Mouse (Mus musculus) kidney, postnatal 10 days (tissue): ENCODE measurements around the gene Dnhd1.
"Not testable (repeated sequence)": the region's sequence is repeated elsewhere in the genome, so short reads cannot be mapped to it uniquely, and the experiment has no call there.

ENCODE experiments used
- DNase-seq: peaks from one replicate; pipeline ENCODE4 v3.0.0; 2021; ENCODE audit warnings: mixed read lengths

The Dnhd1 gene

DNA sequence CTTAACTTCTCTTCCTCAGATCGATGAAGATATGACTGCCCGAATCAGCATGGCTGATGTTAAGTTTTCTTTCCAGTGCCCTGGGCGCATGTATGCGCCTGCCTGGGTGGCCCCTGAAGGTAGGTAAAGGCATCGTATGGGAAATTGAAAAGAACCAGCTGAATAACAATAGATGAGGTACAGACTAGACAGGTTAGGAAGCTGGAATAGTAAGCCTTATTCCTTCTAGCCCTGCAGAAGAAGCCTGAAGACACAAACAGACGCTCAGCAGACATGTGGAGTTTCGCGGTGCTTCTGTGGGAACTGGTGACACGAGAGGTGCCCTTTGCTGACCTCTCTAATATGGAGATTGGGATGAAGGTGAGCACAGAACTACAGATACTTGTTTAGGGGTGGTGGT lies 91.4 kb downstream of the Dnhd1 start:
- DNase-seq = no peak

DNA sequence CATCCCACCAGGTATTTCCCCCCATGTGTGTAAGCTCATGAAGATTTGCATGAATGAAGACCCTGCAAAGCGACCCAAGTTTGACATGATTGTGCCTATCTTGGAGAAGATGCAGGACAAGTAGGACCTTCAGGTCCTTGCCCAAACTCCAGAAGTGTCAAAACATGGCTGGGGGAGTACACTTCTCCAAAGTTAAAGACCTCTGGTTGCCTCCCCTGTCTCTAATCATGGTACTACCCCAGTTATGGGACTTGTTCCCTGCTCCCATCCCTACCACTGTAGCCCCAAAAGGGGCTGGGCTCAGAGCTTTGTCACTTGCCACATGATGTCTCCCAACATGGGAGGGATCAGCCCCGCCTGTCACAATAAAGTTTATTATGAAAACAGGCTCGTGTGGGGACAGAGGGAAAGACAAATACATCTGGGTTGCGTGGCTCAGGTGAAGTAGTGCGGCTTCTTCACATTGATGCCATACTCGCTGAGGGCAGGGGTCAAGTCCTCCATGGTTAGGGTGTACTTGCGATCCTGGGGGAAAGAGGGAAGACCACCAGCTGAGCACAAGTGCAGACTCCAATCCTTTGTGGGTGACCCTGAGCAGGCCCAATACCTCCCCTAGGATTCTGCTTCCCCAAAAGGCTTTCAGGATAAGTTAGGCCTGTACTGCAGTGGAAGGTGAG lies 92.0 kb downstream of the Dnhd1 start:
- DNase-seq = not testable (repeated sequence)

DNA sequence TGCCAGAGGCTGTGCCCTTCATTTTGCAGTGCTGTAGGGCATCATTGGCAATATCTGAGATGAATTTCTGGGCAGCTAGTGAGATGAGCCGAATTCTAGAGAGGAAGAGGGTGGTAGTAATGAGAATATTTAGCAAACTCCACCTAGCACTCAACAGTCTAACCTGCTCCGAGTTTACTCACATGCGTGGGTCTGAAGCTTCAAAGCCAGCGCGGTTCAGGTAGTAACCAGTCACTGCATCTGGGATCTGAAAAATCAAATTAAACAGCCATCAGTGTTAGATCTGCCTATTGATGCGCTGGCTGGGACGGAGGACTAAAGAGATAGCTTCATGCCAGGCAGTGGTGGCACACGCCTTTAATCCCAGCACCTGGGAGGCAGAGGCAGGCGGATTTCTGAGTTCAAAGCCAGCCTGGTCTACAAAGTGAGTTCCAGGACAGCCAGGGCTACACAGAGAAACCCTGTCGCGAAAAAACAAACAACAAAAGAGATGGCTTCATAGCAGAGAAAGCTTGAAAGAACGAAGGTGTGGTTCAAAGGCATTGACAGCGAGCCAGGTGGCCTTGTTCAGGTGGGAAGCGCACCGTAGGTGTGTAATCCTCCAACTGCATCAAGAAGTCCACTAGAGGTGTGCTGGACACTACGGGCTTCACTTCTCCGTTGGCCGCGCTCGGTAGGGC lies 92.8 kb downstream of the Dnhd1 start:
- DNase-seq = not testable (repeated sequence)

DNA sequence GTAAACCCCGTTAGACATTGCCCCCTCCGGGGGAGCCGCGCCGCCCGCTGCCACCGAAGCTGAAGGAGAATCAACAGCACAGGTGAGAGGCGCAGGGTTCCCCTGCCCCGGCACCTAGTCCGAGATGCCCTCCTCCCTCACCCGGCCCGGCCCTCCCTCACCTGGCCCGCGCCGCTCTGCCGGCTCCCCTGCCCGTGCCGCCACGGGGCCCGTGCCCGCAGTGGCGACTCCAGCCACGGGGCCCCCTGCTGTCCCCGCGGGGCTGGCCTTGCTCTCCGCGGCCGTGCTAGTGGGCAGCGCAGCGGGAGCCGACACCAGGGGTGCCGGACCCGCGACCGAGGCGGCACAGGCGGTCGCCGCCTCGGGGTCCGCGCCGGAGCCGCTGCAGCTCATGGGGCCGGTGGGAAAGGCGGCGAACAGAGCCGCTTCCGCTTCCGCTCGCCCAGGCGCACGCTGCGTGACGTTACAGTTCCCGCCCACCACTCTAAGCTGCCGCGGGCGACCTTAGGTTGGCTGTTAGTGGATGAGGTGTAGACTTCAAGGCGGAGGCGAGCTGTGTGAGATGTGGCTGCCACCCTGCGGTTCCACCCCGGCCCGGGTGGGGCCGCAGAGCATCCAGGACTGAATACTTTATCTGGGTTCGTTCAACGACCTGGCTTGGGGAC lies 93.4 kb downstream of the Dnhd1 start, which contains the start of gene Taf10:
Gene Taf10 (minus strand): TSS at position 436 of the 665 bp plus-strand sequence.
- DNase-seq = peak; percentile 93

DNA sequence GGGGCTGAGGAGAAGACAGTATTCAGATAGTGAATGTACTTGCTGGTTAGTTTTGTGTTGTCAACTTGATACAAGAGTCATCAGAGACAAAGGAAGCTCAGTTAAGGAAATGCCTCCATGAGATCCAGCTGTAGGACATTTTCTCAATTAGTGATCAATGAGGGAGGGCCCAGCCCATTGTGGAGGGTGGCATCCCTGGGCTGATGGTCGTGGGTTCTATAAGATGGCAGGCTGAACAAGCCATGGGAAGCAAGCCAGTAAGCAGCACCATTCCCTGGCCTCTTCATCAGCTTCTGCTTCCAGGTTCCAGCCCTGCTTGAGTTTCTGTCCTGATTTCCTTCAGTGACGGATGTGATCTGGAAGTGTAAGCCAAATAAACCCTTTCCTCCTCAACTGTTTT lies 97.1 kb downstream of the Dnhd1 start:
- no peak for DNase-seq

DNA sequence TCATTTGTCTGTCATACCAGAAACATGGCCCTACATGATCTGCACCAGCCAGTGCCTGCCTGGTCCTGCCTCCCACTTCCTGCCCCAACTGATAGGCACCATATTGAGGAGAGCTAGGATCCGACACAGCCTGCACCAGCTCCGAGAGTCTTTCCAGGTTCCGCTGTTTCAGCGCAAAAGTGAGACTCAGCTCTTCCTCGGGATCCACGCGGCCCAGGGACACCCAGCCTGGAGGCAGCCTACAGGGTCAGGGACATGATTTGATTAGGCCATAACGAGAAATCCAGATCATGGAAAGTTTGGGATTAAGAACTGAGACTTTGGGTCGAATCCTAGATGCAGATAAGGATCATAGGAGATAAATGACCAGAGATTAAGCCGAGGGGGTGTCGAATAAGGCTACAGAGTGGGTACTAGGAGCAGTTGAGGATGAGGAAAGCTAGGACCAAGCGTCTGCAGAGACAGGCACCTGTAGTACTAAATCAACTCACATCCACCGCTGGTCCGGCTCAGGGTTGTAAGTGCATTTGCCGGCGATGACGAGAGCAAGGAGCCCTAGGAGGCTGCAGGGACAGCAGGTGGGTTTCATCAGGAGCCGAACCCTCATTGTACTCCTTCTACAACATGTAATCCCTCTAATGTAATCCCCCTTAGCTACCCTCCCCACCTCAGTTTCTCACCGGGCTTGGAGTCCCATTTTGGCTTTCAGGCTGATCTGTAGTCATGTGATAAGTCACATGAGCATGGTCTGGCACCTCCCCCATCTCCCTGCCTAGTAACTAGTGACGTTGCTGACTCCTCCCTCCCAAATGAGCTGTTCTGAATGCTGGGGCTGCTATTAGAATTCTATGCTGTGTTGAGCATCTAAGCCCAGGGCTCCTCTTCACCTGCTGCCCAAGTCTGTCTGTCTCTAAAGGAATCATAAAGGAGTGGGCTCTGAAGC lies 101.1 kb downstream of the Dnhd1 start, which contains the start of gene Tpp1:
Gene Tpp1 (minus strand): TSS at position 745 of the 943 bp plus-strand sequence.
- peak; percentile 92 for DNase-seq

DNA sequence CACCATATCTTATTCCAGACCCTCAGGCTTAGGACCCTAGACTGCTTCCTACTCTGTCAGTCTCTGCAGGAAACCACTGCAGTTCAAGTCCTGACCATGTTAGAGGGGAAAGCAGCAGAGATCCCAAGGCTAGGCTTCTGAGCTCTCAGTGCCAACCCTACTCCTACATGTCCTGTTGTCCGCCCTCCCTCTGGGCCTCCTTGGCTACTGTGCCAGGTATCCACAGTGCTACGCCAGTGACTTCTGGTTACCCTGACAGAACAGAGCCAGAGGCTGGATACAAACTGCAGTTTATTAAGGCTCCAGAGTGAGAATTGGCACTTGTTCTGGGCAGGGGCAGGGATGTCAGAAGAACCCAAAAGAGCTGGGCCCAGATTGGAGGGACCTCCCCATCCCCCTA lies 102.1 kb downstream of the Dnhd1 start:
- peak; percentile 12 for DNase-seq

DNA sequence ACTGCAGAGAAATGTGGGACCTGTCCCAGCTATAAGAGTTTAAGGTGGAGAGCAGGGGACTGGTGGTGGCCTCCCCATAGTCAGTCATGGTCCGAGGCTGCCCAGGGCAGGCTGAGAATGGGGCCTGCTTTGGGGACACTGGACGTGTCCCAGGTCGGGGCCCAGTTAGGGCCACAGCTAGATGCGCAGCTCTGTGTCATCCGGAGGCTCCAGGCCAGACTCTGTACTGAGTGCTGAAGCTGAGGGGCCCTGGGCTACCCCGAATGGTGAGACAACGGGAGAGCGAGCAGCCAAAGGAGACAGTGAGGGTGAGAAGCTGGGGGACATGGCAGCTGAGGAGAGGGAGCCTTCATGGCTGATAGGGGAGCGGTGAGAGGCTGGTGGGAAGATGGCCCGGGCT lies 102.7 kb downstream of the Dnhd1 start:
- DNase-seq = peak; percentile 9

DNA sequence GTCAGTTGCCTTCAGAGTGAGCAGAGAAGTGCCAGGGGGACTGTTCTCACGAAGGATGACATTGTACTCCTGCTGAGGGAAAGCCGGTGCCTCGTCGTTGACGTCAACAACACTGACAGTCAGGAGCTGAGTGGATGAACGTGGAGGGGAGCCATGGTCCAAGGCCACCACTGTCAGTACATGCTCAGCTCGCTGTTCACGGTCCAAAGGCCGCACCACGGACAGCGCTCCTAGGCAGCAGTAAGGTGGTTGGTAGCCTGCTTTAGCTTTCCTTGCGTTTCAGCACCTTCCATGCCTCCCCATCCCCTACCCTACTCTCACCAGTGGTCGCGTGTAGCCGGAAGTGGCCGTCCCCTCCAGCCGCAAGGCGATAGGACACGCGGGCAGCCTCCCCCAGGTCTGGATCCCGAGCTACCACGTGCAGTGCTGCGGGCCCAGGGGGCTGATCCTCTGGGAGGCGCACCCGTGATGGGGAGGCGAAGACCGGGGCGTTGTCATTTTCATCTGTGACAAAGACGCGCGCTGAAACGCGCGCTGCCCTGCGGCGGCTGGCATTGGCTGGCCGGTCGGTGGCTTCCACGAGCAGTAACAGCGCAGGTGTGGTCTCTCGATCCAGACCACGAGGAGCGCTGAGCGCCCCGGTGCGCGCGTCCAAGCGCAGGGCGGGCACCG lies 111.3 kb downstream of the Dnhd1 start:
- no peak for DNase-seq

DNA sequence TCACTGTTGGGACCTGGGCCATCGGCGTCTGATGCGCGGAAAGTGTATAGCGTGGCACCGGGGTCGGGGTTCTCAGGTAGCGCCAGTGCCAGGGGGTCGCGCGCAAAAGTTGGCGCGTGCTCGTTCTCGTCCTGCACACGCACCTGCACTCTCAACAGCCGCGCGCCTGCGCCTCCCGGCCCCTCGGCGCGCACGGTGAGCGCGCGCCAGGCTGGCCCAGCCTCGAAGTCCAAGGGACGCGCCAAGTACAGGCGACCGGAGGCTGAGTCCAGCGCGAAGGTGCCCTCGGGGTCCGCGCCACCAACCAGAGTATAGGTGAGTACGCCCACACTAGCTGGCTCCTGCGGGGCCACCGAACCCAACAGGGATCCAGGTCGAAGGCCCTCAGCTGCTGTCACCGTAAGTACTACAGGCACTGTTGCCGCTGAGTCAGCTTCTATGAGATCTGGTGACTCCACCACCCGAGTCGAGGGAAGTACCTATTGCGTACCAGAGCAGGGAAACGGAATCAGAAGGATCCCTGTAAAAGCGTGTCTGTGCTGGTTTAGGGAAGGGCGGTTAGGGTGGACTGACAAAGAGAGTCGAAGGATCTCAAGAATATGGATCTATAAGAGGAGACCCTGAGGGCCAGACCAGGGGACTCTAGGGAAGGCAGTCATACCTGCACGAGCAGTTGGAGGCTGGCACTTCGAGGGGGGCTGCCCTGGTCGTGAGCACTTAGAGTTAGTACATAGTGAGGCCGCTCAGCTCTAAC lies 112.1 kb downstream of the Dnhd1 start:
- DNase-seq = no peak

DNA sequence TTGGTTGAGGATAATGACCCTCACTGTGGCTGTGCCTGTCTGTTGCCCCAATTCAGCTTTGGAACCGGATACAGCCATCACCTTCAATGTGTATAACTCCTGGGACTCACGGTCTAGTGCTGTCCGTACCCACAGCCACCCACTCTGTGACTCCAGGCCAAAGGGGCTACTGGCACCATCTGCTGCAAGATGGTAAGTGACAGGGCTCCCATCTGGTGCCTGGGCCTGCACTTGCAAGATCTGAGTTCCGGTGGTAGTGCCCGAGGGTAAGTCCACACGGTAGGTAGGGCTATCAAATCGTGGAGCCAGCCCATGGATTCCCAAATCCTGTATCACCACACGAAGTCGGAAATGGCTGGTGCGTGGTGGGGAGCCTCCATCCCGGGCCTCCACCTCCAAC lies 113.7 kb downstream of the Dnhd1 start:
- DNase-seq = no peak

DNA sequence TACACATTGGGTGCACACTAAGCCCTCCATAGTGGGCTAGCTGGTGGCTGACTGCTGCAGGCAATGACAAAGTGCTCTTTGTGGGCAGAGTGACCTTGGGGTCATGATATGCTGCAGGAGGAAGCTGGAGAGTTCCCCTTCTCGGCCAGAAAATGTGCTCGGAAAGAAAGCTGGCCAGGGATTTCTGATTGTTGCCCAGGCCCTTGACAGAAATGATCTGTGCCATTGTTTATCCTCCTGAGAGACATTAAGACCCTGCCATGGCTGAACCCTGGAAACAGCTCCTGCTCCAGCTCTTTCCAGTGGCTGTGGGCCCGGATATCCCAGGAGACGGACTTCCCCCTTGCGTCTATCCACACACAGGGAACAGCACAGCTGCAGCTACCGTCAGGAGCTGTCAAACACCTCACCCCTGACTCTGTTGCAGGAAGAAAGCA lies 117.1 kb downstream of the Dnhd1 start:
- DNase-seq = peak; percentile 69

DNA sequence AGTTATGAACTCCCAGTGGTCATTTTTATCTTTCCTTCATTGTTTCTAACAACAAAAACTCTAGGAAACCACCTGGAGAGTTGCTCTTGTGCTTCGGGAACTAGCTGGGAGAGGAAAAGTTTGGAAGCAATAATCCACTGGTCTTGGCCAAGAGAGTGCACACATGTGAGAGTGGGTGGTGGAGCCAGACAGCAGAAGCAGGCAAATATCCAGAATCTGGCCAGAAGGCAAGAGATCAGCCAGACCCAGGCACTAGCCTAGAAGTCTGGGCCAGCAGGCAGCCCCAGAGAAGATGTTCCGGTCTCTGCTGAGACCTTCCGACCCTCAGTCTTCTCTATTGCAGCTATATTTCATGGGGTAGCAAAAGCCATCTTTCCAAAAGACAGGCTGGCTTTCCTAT lies 119.3 kb downstream of the Dnhd1 start:
- no peak for DNase-seq
